Mouse (Mus musculus) adrenal gland, adult 18-20 months (tissue): ENCODE data around the gene Lrig2. TPM values are rescaled to one million over a fixed set of nuclear protein-coding genes. Genes with fewer than 3 reads are reported as not detected.
A peak's percentile ranks its signal among the peaks of the same experiment; 100 is the strongest.

Experiments used
- DNase-seq, 2 experiments: peaks; one replicate each; pipeline ENCODE4 v3.0.0; 2021 to 2022; ENCODE audit warnings: low spot score in 2 of 2
- long read RNA-seq, 2 experiments: library from polyadenylated mRNA; stranded (forward); transcript quantifications; one replicate each; pipeline ENCODE4 v2.0.0; 2021
- total RNA-seq, 2 experiments: library from RNA; stranded (reverse); gene quantifications; 1 replicate in 1 of 2; 2 replicates in 1 of 2; pipeline ENCODE4 v1.2.3; 2021

Lrig2 gene
- total RNA-seq: 10 to 100 TPM; 11.7 to 14.5 TPM
- long read RNA-seq, experiment 1, partial matches to known transcripts: 0 of 2 reads
- long read RNA-seq, experiment 1, other reads (novel, unspliced or antisense): 1 of 2 reads
- long read RNA-seq, experiment 2, partial matches to known transcripts: 1 of 1 reads
- long read RNA-seq, experiment 2, other reads (novel, unspliced or antisense): 0 of 1 reads

- peak; percentile 95 to 96 for DNase-seq
Observed at GRCm38 (mm10) chr3:104511538-104512423, at the start of gene Lrig2. Gene Lrig2 (minus strand): TSS chr3:104511918.

- no peak for DNase-seq
Observed at GRCm38 (mm10) chr3:104556624-104557023, 44.9 kb upstream of the Lrig2 start.

GRCm38 (mm10) chr3:104550594-104550993, 38.9 kb upstream of the Lrig2 start:
- DNase-seq: no peak

GRCm38 (mm10) chr3:104548367-104549087, 36.8 kb upstream of the Lrig2 start:
- no peak for DNase-seq

- no peak for DNase-seq
Observed at GRCm38 (mm10) chr3:104543825-104544224, 32.1 kb upstream of the Lrig2 start.

GRCm38 (mm10) chr3:104542065-104542429, 30.3 kb upstream of the Lrig2 start:
- no peak for DNase-seq

- DNase-seq: peak; percentile 45 to 68
Observed at GRCm38 (mm10) chr3:104541139-104542064, 29.7 kb upstream of the Lrig2 start.

- no peak for DNase-seq
Observed at GRCm38 (mm10) chr3:104540480-104541138, 28.9 kb upstream of the Lrig2 start.

GRCm38 (mm10) chr3:104533223-104533622, 21.5 kb upstream of the Lrig2 start:
- no peak for DNase-seq

- DNase-seq: no peak
Observed at GRCm38 (mm10) chr3:104526115-104526882, 14.6 kb upstream of the Lrig2 start.

- no peak for DNase-seq
Observed at GRCm38 (mm10) chr3:104525516-104525915, 13.8 kb upstream of the Lrig2 start.

GRCm38 (mm10) chr3:104525029-104525428, 13.3 kb upstream of the Lrig2 start:
- DNase-seq: no peak

GRCm38 (mm10) chr3:104523333-104523871, 11.7 kb upstream of the Lrig2 start:
- DNase-seq: no peak

GRCm38 (mm10) chr3:104521341-104521924, 9.7 kb upstream of the Lrig2 start:
- DNase-seq: no peak

- no peak for DNase-seq
Observed at GRCm38 (mm10) chr3:104520471-104520870, 8.8 kb upstream of the Lrig2 start.

GRCm38 (mm10) chr3:104518931-104519330, 7.2 kb upstream of the Lrig2 start:
- no peak for DNase-seq

GRCm38 (mm10) chr3:104518411-104518810, 6.7 kb upstream of the Lrig2 start:
- no peak for DNase-seq

GRCm38 (mm10) chr3:104517161-104517560, 5.4 kb upstream of the Lrig2 start:
- DNase-seq: no peak

- no peak for DNase-seq
Observed at GRCm38 (mm10) chr3:104514510-104514909, 2.8 kb upstream of the Lrig2 start.
